Mouse (Mus musculus) layer of hippocampus, adult 9-10 months (tissue): Measurements from ENCODE around the gene Hoxa3.

Experiments
- DNase-seq: peaks from one replicate; pipeline ENCODE4 v3.0.0; 2022; ENCODE audit warnings: low spot score

Gene Hoxa3

GRCm38 (mm10) chr6:52231885-52232567, 18.9 kb upstream of the Hoxa3 start:
- DNase-seq, result no peak

GRCm38 (mm10) chr6:52230516-52231165, 17.5 kb upstream of the Hoxa3 start, which contains the start of gene Hoxa9:
Gene Hoxa9, minus strand, starts transcription at chr6:52231089.
- DNase-seq, result no peak

GRCm38 (mm10) chr6:52229558-52230416, 16.7 kb upstream of the Hoxa3 start:
- no peak for DNase-seq

- no peak for DNase-seq
These were observed 15.6 kb upstream of the Hoxa3 start for GRCm38 (mm10) chr6:52228475-52229465.

GRCm38 (mm10) chr6:52227470-52228222, 14.5 kb upstream of the Hoxa3 start:
- no peak for DNase-seq

GRCm38 (mm10) chr6:52226569-52227257, 13.6 kb upstream of the Hoxa3 start:
- no peak for DNase-seq

GRCm38 (mm10) chr6:52225612-52226568, 12.8 kb upstream of the Hoxa3 start:
- no peak for DNase-seq

GRCm38 (mm10) chr6:52224895-52225611, 11.9 kb upstream of the Hoxa3 start:
- DNase-seq, result no peak

GRCm38 (mm10) chr6:52223939-52224760, 11.0 kb upstream of the Hoxa3 start:
- no peak for DNase-seq

GRCm38 (mm10) chr6:52222729-52223128, 9.6 kb upstream of the Hoxa3 start:
- DNase-seq, result no peak

- DNase-seq, result no peak
These were observed 9.0 kb upstream of the Hoxa3 start for GRCm38 (mm10) chr6:52221993-52222685.

- peak; percentile 47 for DNase-seq
These were observed 8.3 kb upstream of the Hoxa3 start, which contains the start of gene Hoxa7 for GRCm38 (mm10) chr6:52221337-52221992. Gene Hoxa7, minus strand, starts transcription at chr6:52221854.

- DNase-seq, result no peak
These were observed 7.8 kb upstream of the Hoxa3 start for GRCm38 (mm10) chr6:52220865-52221310.

- no peak for DNase-seq
These were observed 7.1 kb upstream of the Hoxa3 start for GRCm38 (mm10) chr6:52220003-52220864.
